Mouse (Mus musculus) gastrocnemius, postnatal 10 days (tissue): ENCODE data around the gene Myl12a. TPM values are rescaled to one million over a fixed set of nuclear protein-coding genes. Genes with fewer than 3 reads are reported as not detected.
"Not testable (repeated sequence)": the region's sequence is repeated elsewhere in the genome, so short reads cannot be mapped to it uniquely, and the experiment has no call there.

ENCODE experiments used
- DNase-seq: peaks from one replicate; pipeline ENCODE4 v3.0.0; 2021; ENCODE audit warnings: mixed read lengths
- total RNA-seq, 2 experiments: library from RNA; stranded (reverse); gene quantifications; 2 replicates each; pipeline ENCODE4 v1.2.3; 2021

Gene Myl12a
- total RNA-seq, 2 experiments from 2014 or later: 650 to 696 TPM

- peak; percentile 90 for DNase-seq
Measured at GRCm38 (mm10) chr17:70990403-70991303, 12.0 kb downstream of the Myl12a start.

DNA sequence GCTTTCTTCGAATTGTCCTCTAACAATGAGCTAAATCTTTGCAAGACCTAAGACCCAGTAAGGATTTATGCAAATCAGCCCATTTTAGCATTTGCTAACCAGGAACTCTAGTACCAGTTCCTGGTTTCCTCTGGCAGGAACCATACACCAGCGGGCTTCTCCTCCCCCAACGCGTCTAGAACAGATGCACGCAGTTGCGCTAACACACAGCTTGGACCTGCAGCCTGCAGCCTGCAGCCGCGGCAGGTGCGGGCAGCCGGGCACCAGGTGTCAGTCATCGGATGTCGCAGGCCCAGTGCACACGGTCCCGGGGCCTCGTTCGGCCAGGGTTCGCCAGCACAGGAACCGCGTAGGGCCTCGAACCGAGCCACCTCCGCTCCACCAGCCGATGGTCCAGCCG is 12.7 kb downstream of the Myl12a start:
- DNase-seq: peak; percentile 25

GRCm38 (mm10) chr17:70989430-70989829 is 13.2 kb downstream of the Myl12a start:
- DNase-seq: no peak

DNA sequence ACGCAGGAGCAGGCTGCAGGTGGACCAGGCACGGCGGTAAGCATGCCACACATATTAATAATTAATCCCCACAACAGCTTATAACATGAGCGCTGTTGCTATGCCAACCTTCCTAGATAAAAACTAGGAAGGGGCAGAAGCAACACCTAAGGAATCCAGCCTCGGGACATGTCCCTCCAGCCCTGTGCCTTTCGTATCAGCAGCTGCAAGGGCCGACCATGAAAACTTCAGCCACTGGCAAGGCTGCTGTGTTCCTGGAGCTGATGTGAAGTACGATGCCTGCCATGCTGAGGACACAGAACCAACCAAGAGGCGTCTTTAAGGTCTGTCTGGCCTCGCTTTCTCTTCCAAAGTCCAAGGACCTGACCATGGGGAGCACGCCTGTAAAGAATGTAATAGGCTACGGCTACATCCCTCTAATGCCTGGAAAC is 14.3 kb downstream of the Myl12a start:
- DNase-seq: no peak

GRCm38 (mm10) chr17:70986831-70987660 is 15.6 kb downstream of the Myl12a start:
- DNase-seq: no peak

- no peak for DNase-seq
Measured at GRCm38 (mm10) chr17:70986355-70986740, 16.3 kb downstream of the Myl12a start.

DNA sequence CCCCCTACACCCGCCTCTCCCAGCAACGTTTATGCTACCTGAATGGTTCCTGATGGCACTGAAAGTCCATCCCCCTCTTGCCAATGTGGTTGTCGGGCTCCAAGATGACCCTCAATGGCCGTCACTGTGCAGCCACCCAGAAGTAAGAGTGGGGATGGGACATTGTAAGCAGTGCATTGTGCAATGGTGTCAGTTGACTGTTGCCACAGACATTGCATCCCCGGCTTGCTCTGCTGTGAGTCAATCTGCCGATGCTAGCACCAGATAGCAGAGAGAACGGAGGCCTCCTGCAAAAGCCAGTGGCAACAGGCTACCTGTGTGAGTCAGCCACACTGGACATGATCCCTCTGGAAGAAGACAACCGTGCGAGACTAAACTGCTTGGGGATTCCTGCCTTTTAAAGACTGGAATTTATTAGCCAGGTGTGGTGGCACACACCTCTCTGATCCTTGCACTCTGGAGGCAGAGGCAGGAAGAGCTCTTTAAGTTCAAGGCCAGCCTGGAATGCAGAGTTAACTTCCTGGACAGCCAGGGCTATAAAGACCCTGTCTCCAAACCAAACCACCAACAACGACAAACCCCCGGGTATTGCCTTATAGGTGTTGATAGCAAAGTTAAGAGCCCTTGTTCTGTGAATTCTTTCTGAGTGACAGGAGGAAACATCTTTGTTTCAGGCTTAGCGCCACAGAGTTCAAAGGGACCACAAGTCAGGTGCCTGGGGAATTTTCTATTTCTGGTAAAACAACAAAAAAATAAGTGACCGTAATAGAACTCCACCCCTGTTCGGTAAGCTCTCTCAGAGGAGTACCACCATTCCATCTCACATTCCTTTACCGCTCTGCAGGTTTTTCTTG is 16.9 kb downstream of the Myl12a start:
- no peak for DNase-seq

GRCm38 (mm10) chr17:70979345-70980223 is 23.1 kb downstream of the Myl12a start:
- no peak for DNase-seq

GRCm38 (mm10) chr17:70977799-70978198 is 24.9 kb downstream of the Myl12a start:
- DNase-seq: no peak

- not testable (repeated sequence) for DNase-seq
Measured at GRCm38 (mm10) chr17:70974065-70974464, 28.6 kb downstream of the Myl12a start.

DNA sequence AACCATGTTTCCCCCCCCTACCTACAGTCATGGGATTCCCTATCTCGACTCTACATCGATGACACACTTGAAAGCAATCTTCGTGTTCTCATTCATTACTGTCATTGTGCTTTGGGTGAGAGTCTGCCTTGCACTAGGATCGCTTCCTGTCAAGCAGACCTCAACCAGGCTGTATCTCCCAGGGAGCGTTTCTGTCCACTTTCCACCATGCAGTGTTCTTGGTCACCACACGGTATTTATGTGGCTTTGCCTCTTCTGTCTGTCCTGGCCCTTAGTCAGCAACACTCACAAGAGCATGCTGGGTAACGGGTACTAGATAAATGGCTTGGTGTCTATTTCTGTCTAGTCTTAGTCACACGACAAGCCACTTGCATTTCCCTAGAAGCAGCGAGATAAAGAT is 29.3 kb downstream of the Myl12a start:
- no peak for DNase-seq

- no peak for DNase-seq
Measured at GRCm38 (mm10) chr17:70971206-70971605, 31.5 kb downstream of the Myl12a start.

- no peak for DNase-seq
Measured at GRCm38 (mm10) chr17:70968606-70969191, 34.0 kb downstream of the Myl12a start.

GRCm38 (mm10) chr17:70967646-70968045 is 35.0 kb downstream of the Myl12a start:
- DNase-seq: no peak

GRCm38 (mm10) chr17:70967191-70967590 is 35.5 kb downstream of the Myl12a start:
- no peak for DNase-seq

DNA sequence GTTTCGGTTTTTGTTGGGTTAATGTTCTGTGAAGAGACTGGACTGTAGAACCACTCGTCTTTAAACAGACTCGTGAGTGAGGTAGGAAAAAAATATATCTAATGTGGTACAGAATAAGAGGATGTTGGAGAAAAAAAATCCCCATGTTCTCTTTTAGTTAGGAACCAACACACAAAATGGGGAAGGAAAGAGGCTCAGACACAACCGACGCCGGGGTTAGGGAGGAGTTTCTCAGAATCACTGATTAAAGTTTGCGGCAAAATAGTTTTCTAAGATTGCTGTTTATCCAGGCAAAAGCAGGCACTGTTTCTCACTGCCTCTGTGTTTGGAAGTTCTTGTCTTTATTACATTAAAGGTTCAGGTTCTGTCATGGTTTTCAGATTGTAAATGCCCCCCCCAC is 36.6 kb downstream of the Myl12a start:
- DNase-seq: no peak

GRCm38 (mm10) chr17:70965281-70965680 is 37.4 kb downstream of the Myl12a start:
- no peak for DNase-seq

GRCm38 (mm10) chr17:70963546-70963945 is 39.1 kb downstream of the Myl12a start:
- peak; percentile 71 for DNase-seq

- no peak for DNase-seq
Measured at GRCm38 (mm10) chr17:70951266-70951665, 51.4 kb downstream of the Myl12a start.

- DNase-seq: no peak
Measured at GRCm38 (mm10) chr17:70949171-70949570, 53.5 kb downstream of the Myl12a start.

DNA sequence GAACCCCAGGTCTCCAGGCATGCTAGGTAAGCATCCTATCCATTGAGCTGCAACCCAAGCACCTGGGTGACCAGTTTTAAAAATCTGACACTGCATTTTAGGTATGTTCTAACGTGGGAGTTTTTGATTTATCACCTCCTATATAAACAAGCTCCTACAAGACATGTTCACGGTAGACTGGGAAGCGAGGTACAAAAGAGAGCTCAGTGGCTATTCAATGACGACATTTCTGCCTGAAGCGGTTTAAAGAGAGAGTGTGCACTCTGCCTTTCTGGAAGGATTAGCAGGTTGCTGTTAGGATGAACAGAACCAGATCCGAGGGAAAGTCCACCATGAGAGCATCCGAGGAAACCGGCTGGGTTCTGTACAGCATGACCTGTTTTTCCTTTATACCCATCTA is 54.0 kb downstream of the Myl12a start:
- no peak for DNase-seq
